In genomic region chr11:116532262-116532809, GRCm38 (mm10) we compare ENCODE assay signal across 8 mouse cellular contexts. TPM values are rescaled to one million over a fixed set of nuclear protein-coding genes. Genes with fewer than 3 reads are reported as not detected.
A peak's percentile ranks its signal among the peaks of the same experiment; 100 is the strongest.
DNase-seq lines count a peak whose midpoint lies in the region; ATAC-seq lines count a peak whose summit lies in the region.

No protein-coding gene starts in this region.

- peak overlapping the region; percentile 45 for H3K4me3 ChIP-seq in forebrain, embryonic 15.5 days
- peak overlapping the region; percentile 53 for H3K4me3 ChIP-seq in kidney, embryonic 14.5 days (ENCODE audit: low read length)

- no peaks in the 10 kb centered on the region for H3K9me3 ChIP-seq in forebrain, embryonic 15.5 days
- no peaks in the 10 kb centered on the region for H3K9me3 ChIP-seq in kidney, embryonic 14.5 days (ENCODE audit: control insufficient read depth, low read length)

- peaks cover 53% of the 10 kb centered on the region for H3K27me3 ChIP-seq in forebrain, embryonic 15.5 days
- H3K27me3 ChIP-seq in kidney, embryonic 14.5 days (ENCODE audit: control insufficient read depth, insufficient read depth, low read length) = peaks cover 33% of the 10 kb centered on the region
- no peaks in the 10 kb centered on the region for H3K27me3 ChIP-seq in splenic B cell, adult 2 months (ENCODE audit: control insufficient read depth, insufficient read depth, low read length, poor library complexity, severe bottlenecking)

- DNase-seq in B cell, adult 2 months = peak; percentile 51 to 53
- DNase-seq in MN1 (ENCODE audit: low spot score) = peak; percentile 19
- peak; percentile 45 for DNase-seq in lung, postnatal 14 days
- DNase-seq in splenic B cell, adult 2 months (ENCODE audit: low read depth, low spot score) = peak; percentile 37
- no peak for DNase-seq in thymus, postnatal 25 days

- no peak for ATAC-seq in forebrain, embryonic 15.5 days (replicated peaks)
- ATAC-seq in kidney, embryonic 14.5 days (ENCODE audit: low FRiP score, low TSS enrichment) = no peak; the same call in 1 of the 2 replicates
- ATAC-seq in monocyte, adult 5-6 weeks (replicated peaks; ENCODE audit: insufficient number of reproducible peaks, low FRiP score, low TSS enrichment, poor library complexity, severe bottlenecking) = no peak

- under 1% methylated on average over 30 of the region's 30 CpGs for WGBS in forebrain, embryonic 15.5 days
- under 1% methylated on average over 30 of the region's 30 CpGs for WGBS in kidney, embryonic 14.5 days

- peaks cover 39% of the 10 kb centered on the region for H3K4me1 ChIP-seq in forebrain, embryonic 15.5 days
- peaks cover 27% of the 10 kb centered on the region for H3K4me1 ChIP-seq in kidney, embryonic 14.5 days (ENCODE audit: control insufficient read depth, insufficient read depth, low read length)

- H3K9ac ChIP-seq in forebrain, embryonic 15.5 days (replicated peaks) = peak overlapping the region; percentile 31; the same call in 1 of the 2 replicates
- H3K9ac ChIP-seq in kidney, embryonic 14.5 days (ENCODE audit: low read depth, low read length) = peak overlapping the region; percentile 57; the same call in 1 of the 2 replicates

- no peak overlapping the region for H3K27ac ChIP-seq in forebrain, embryonic 15.5 days (replicated peaks)
- no peak overlapping the region for H3K27ac ChIP-seq in kidney, embryonic 14.5 days (ENCODE audit: low read depth, low read length)

- peak overlapping the region; percentile 89 for H3K4me2 ChIP-seq in forebrain, embryonic 15.5 days (replicated peaks)
- H3K4me2 ChIP-seq in kidney, embryonic 14.5 days (replicated peaks; ENCODE audit: low read depth, low read length) = peak overlapping the region; percentile 93

- H3K36me3 ChIP-seq in forebrain, embryonic 15.5 days = peaks cover 4% of the 10 kb centered on the region
- H3K36me3 ChIP-seq in kidney, embryonic 14.5 days (ENCODE audit: control insufficient read depth, insufficient read depth, low read length) = no peaks in the 10 kb centered on the region; the same call in 1 of the 2 replicates
- no peaks in the 10 kb centered on the region for H3K36me3 ChIP-seq in splenic B cell, adult 2 months (ENCODE audit: control insufficient read depth, insufficient read depth, low read length, poor library complexity, severe bottlenecking)

RNA-seq across cellular contexts. Expression of gene Sphk1, which starts 1.6 kb away (rescaled TPM):
- polyA plus RNA-seq in forebrain, embryonic 15.5 days (2015; fragmentation: Nextera tagmentation; extraction: Ambion mirVana) = 2.2 and 2.4 TPM in 2 replicates
- polyA plus RNA-seq in kidney, embryonic 14.5 days (2014; fragmentation: Nextera tagmentation; extraction: Ambion mirVana) = 3.0 and 3.7 TPM in 2 replicates
- not detected in 3 replicates for total RNA-seq in monocyte, adult 5-6 weeks (2017)

RNA-seq across cellular contexts. Expression of gene Prpsap1, which starts 38.3 kb away (rescaled TPM):
- polyA plus RNA-seq in forebrain, embryonic 15.5 days (2015; fragmentation: Nextera tagmentation; extraction: Ambion mirVana) = 193 and 201 TPM in 2 replicates
- 160 and 212 TPM in 2 replicates for polyA plus RNA-seq in kidney, embryonic 14.5 days (2014; fragmentation: Nextera tagmentation; extraction: Ambion mirVana)
- 18.0 to 45.7 TPM (median 45.0 TPM) in 3 replicates for total RNA-seq in monocyte, adult 5-6 weeks (2017)

RNA-seq across cellular contexts. Expression of gene Ube2o, which starts 48.9 kb away (rescaled TPM):
- polyA plus RNA-seq in forebrain, embryonic 15.5 days (2015; fragmentation: Nextera tagmentation; extraction: Ambion mirVana) = 22.4 and 27.3 TPM in 2 replicates
- 11.2 and 13.5 TPM in 2 replicates for polyA plus RNA-seq in kidney, embryonic 14.5 days (2014; fragmentation: Nextera tagmentation; extraction: Ambion mirVana)
- total RNA-seq in monocyte, adult 5-6 weeks (2017) = 16.3 to 21.9 TPM (median 19.8 TPM) in 3 replicates

RNA-seq across cellular contexts. Expression of gene Aanat, which starts 53.9 kb away (rescaled TPM):
- polyA plus RNA-seq in forebrain, embryonic 15.5 days (2015; fragmentation: Nextera tagmentation; extraction: Ambion mirVana) = 0.15 TPM in 1 of 2 replicates, not detected in the other
- not detected in 2 replicates for polyA plus RNA-seq in kidney, embryonic 14.5 days (2014; fragmentation: Nextera tagmentation; extraction: Ambion mirVana)
- total RNA-seq in monocyte, adult 5-6 weeks (2017) = not detected in 3 replicates
